Mouse (Mus musculus) gastrocnemius, postnatal 14 days (tissue): ENCODE data around the gene Adcy4. TPM values are rescaled to one million over a fixed set of nuclear protein-coding genes. Genes with fewer than 3 reads are reported as not detected.

Source experiments
- DNase-seq: peaks from one replicate; pipeline ENCODE4 v3.0.0; 2021; ENCODE audit warnings: mixed read lengths
- intact Hi-C: fragments of 180-260 bp; cut with DNase I; formaldehyde crosslinking; loops from one replicate; pipeline ENCODE4 v1.15.1; 2025; ENCODE audit warnings: low total_unique reads
- total RNA-seq, 2 experiments: library from RNA; stranded (reverse); gene quantifications; 2 replicates each; pipeline ENCODE4 v1.2.3; 2021

Gene Adcy4
- total RNA-seq, 2 experiments from 2014 or later: 7.1 to 8.6 TPM

GRCm38 (mm10) chr14:55793946-55794345, 10.1 kb upstream of the Adcy4 start:
- intact Hi-C loops: no loop called here
- no peak for DNase-seq

GRCm38 (mm10) chr14:55793461-55793860, 9.6 kb upstream of the Adcy4 start:
- no peak for DNase-seq
- intact Hi-C loops: no loop called here

- no peak for DNase-seq
Measured at GRCm38 (mm10) chr14:55788256-55789050, 4.6 kb upstream of the Adcy4 start, which contains the start of gene Ripk3. TSS of gene Ripk3 (minus strand) at chr14:55788865.

GRCm38 (mm10) chr14:55787731-55788130, 3.8 kb upstream of the Adcy4 start:
- intact Hi-C loops: no loop called here
- no peak for DNase-seq

More at GRCm38 (mm10) chr14:55788256-55789050, 4.6 kb upstream of the Adcy4 start, which contains the start of gene Ripk3:
- intact Hi-C loops: no loop called here

GRCm38 (mm10) chr14:55785195-55785594, 1.3 kb upstream of the Adcy4 start:
- no peak for DNase-seq
- intact Hi-C loops: no loop called here

- intact Hi-C loops: no loop called here
- no peak for DNase-seq
Measured at GRCm38 (mm10) chr14:55783171-55783957, 531 bp downstream of the Adcy4 start.

- intact Hi-C loops: no loop called here
Measured at GRCm38 (mm10) chr14:55782361-55782960, 1.4 kb downstream of the Adcy4 start.

GRCm38 (mm10) chr14:55781310-55781709, 2.6 kb downstream of the Adcy4 start:
- intact Hi-C loops: no loop called here
- peak; percentile 58 for DNase-seq

More at GRCm38 (mm10) chr14:55782361-55782960, 1.4 kb downstream of the Adcy4 start:
- DNase-seq: no peak

GRCm38 (mm10) chr14:55780736-55781135, 3.2 kb downstream of the Adcy4 start:
- DNase-seq: no peak
- intact Hi-C loops: no loop called here

- DNase-seq: no peak
- intact Hi-C loops: no loop called here
Measured at GRCm38 (mm10) chr14:55779656-55780055, 4.2 kb downstream of the Adcy4 start.

- DNase-seq: no peak
- intact Hi-C loops: no loop called here
Measured at GRCm38 (mm10) chr14:55778686-55779085, 5.2 kb downstream of the Adcy4 start.

- intact Hi-C loops: no loop called here
- DNase-seq: no peak
Measured at GRCm38 (mm10) chr14:55777806-55778205, 6.1 kb downstream of the Adcy4 start.

- no peak for DNase-seq
- intact Hi-C loops: no loop called here
Measured at GRCm38 (mm10) chr14:55777176-55777575, 6.7 kb downstream of the Adcy4 start.

- intact Hi-C loops: no loop called here
- DNase-seq: no peak
Measured at GRCm38 (mm10) chr14:55776711-55777110, 7.2 kb downstream of the Adcy4 start.

GRCm38 (mm10) chr14:55769087-55769703, 14.7 kb downstream of the Adcy4 start:
- intact Hi-C loops: no loop called here

GRCm38 (mm10) chr14:55768555-55768954, 15.3 kb downstream of the Adcy4 start:
- intact Hi-C loops: no loop called here
- DNase-seq: no peak

More at GRCm38 (mm10) chr14:55769087-55769703, 14.7 kb downstream of the Adcy4 start:
- DNase-seq: no peak

GRCm38 (mm10) chr14:55767519-55768414, 16.1 kb downstream of the Adcy4 start:
- peak; percentile 64 for DNase-seq
- intact Hi-C loops: no loop called here

GRCm38 (mm10) chr14:55765696-55766095, 18.2 kb downstream of the Adcy4 start, which contains the start of gene Ltb4r1:
TSS of gene Ltb4r1 (plus strand) at chr14:55765962.
- DNase-seq: no peak
- intact Hi-C loops: no loop called here

GRCm38 (mm10) chr14:55763166-55763565, 20.7 kb downstream of the Adcy4 start:
- DNase-seq: no peak
- intact Hi-C loops: no loop called here
